Mouse (Mus musculus) thymus, adult 2 months (tissue): ENCODE data around the gene Adam1a.
A peak's percentile ranks its signal among the peaks of the same experiment; 100 is the strongest.

Source experiments
- CTCF ChIP-seq: fragments of 200-500 bp; IDR thresholded peaks from 2 replicates; pipeline ENCODE4 v1.5.1; 2012; ENCODE audit warnings: mild to moderate bottlenecking, control low read depth, low read length, moderate library complexity, borderline replicate concordance; ENCODE audit not compliant: control insufficient read depth, poor library complexity, insufficient read depth; ENCODE audit errors: extremely low read depth
- POLR2A ChIP-seq: fragments of 200-500 bp; IDR thresholded peaks from 2 replicates; pipeline ENCODE4 v1.6.1; 2012; ENCODE audit warnings: mild to moderate bottlenecking, low read length, control low read depth, moderate library complexity; ENCODE audit not compliant: control insufficient read depth, poor library complexity, insufficient read depth; ENCODE audit errors: extremely low read depth

DNA sequence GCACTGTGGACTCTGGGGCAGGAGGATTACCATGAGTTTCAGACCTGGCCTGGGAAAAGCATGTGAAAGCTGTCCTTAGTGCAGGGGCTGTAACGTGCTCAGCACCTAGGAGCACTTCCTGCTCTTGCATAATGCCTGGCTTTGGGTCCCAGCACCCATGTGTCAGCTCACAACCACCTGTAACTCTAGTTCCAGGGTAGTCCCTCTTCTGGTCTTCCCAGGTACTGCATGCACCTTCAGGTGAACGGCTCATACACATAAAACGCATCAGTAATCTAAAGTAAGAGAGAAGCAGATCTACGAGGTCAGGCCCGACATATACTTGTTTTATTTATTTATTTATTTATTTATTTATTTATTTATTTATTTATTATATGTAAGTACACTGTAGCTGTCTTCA lies 10.8 kb downstream of the Adam1a start:
- TF ChIP-seq CTCF: 0 out of 2 replicates have a peak, but pooled peaks have one; percentile 23
- TF ChIP-seq POLR2A: no peak
